Mouse (Mus musculus) right cerebral cortex, postnatal 14 days (tissue): ENCODE measurements around the gene Rsbn1.
A peak's percentile ranks its signal among the peaks of the same experiment; 100 is the strongest.

Experiments used
- DNase-seq: peaks from one replicate; pipeline ENCODE4 v3.0.0; 2022

The Rsbn1 gene

GRCm38 (mm10) chr3:103960622-103961021 lies 46.7 kb downstream of the Rsbn1 start:
- no peak for DNase-seq

GRCm38 (mm10) chr3:103967231-103967630 lies 53.3 kb downstream of the Rsbn1 start:
- no peak for DNase-seq

GRCm38 (mm10) chr3:103967861-103968691 lies 54.2 kb downstream of the Rsbn1 start, which contains the start of gene Phtf1:
Gene Phtf1 (plus strand): TSS chr3:103968110.
- peak; percentile 81 for DNase-seq

GRCm38 (mm10) chr3:103968701-103969100 lies 54.8 kb downstream of the Rsbn1 start:
- DNase-seq = peak; percentile 59

- no peak for DNase-seq
Measured at GRCm38 (mm10) chr3:103971157-103971556, 57.2 kb downstream of the Rsbn1 start.

- no peak for DNase-seq
Measured at GRCm38 (mm10) chr3:103984556-103984955, 70.6 kb downstream of the Rsbn1 start.

- DNase-seq = no peak
Measured at GRCm38 (mm10) chr3:103985194-103985593, 71.3 kb downstream of the Rsbn1 start.

GRCm38 (mm10) chr3:103987831-103988432 lies 74.0 kb downstream of the Rsbn1 start:
- DNase-seq = no peak

- DNase-seq = no peak
Measured at GRCm38 (mm10) chr3:103989352-103989751, 75.4 kb downstream of the Rsbn1 start.

- no peak for DNase-seq
Measured at GRCm38 (mm10) chr3:103991271-103991670, 77.4 kb downstream of the Rsbn1 start.

GRCm38 (mm10) chr3:103998724-103999123 lies 84.8 kb downstream of the Rsbn1 start:
- DNase-seq = no peak

GRCm38 (mm10) chr3:104006896-104007466 lies 93.1 kb downstream of the Rsbn1 start:
- DNase-seq = no peak

GRCm38 (mm10) chr3:104007479-104007878 lies 93.6 kb downstream of the Rsbn1 start:
- peak; percentile 40 for DNase-seq

- no peak for DNase-seq
Measured at GRCm38 (mm10) chr3:104009924-104010662, 96.2 kb downstream of the Rsbn1 start.

GRCm38 (mm10) chr3:104011972-104012371 lies 98.1 kb downstream of the Rsbn1 start:
- no peak for DNase-seq
